Mouse (Mus musculus) embryonic facial prominence, embryonic 15.5 days (tissue): Measurements from ENCODE around the gene Comt. TPM values are rescaled to one million over a fixed set of nuclear protein-coding genes. Genes with fewer than 3 reads are reported as not detected.

Source experiments
- ATAC-seq: fragments of 200-750 bp; cut with Nextera tagmentation; 2 replicates; pipeline ENCODE4 v1.8.0; 2017; ENCODE audit warnings: low read depth, moderate TSS enrichment; ENCODE audit not compliant: insufficient number of reproducible peaks, low FRiP score, low TSS enrichment
- H3K27ac ChIP-seq: fragments of 300-500 bp; sonication (generic); replicated peaks from 2 replicates; pipeline ENCODE4 v1.5.1; 2015; ENCODE audit warnings: mild to moderate bottlenecking, inconsistent platforms
- H3K27me3 ChIP-seq: fragments of 300-500 bp; sonication (generic); 2 replicates; pipeline ENCODE4 v1.6.1; 2015; ENCODE audit warnings: inconsistent platforms
- H3K36me3 ChIP-seq: fragments of 300-500 bp; sonication (generic); 2 replicates; pipeline ENCODE4 v1.6.1; 2015; ENCODE audit warnings: mild to moderate bottlenecking, inconsistent platforms
- H3K4me1 ChIP-seq: fragments of 300-500 bp; sonication (generic); 2 replicates; pipeline ENCODE4 v1.6.1; 2015; ENCODE audit warnings: inconsistent platforms
- H3K4me2 ChIP-seq: fragments of 300-500 bp; sonication (generic); replicated peaks from 2 replicates; pipeline ENCODE4 v1.6.1; 2015; ENCODE audit warnings: mild to moderate bottlenecking, inconsistent platforms
- H3K4me3 ChIP-seq: fragments of 300-500 bp; sonication (generic); replicated peaks from 2 replicates; pipeline ENCODE4 v1.5.1; 2015; ENCODE audit warnings: mild to moderate bottlenecking, inconsistent platforms
- H3K9ac ChIP-seq: fragments of 300-500 bp; sonication (generic); 2 replicates; pipeline ENCODE4 v1.6.1; 2015; ENCODE audit warnings: inconsistent platforms
- H3K9me3 ChIP-seq: fragments of 300-500 bp; sonication (generic); replicated peaks from 2 replicates; pipeline ENCODE4 v1.6.1; 2016; ENCODE audit warnings: inconsistent platforms
- WGBS: fragments of 180-500 bp; shearing (Covaris S2); methylation state at CpG from one replicate; pipeline ENCODE4 v1.1.7; 2015; 5-methylcytosine and 5-hydroxymethylcytosine counted together
- polyA plus RNA-seq: library from polyadenylated mRNA; unstranded; fragments of >200 nt; fragmentation: Nextera tagmentation; extraction: Ambion mirVana; gene quantifications from 2 replicates; pipeline ENCODE4 v1.2.1, GENCODE M21; 2015

Comt gene
- polyA plus RNA-seq = 109 and 116 TPM in 2 replicates

DNA sequence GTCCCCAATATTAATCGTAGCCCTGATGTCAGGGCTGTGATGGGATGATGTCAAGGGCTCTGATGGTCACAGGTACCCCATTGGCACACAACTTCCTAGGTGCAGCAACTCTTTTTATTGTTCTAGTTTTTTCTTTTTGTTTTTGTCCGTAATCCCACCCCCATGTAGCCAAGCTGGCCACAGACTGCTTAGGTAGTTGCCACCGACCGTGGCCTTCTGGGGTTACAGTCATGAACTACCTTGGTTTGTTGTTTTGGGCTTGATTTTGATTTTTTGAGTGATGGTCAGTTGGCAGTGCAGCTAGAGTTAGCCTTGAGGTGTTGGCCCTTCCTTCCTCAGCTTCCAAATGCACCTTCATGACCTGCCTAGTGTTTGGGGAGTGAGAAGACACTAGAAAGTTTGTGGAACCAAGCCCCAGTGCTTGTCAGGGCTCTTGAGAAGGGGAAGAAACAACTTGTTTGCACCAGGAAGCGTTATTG lies at the start of gene Comt:
TSS of gene Comt (minus strand) at position 51 of the 479 bp plus-strand sequence.
- Histone ChIP-seq H3K9me3 (no peaks in the 10 kb centered on the region), H3K4me1 (peaks cover 32% of the 10 kb centered on the region), H3K27me3 (no peaks in the 10 kb centered on the region), H3K4me2 (peak within 1 kb of the TSS; percentile 80), H3K4me3 (peak within 1 kb of the TSS; percentile 80), H3K9ac (peak within 1 kb of the TSS; percentile 68), H3K36me3 (peaks cover 14% of the 10 kb centered on the region), H3K27ac (peak within 1 kb of the TSS; percentile 80)
- 59% methylated on average over 5 of the region's 5 CpGs for WGBS
- no peak for ATAC-seq

GRCm38 (mm10) chr16:18474021-18474420 lies 47.4 kb upstream of the Comt start:
- 78% methylated on average over 2 of the region's 2 CpGs for WGBS
- no peak overlapping the region for H3K9ac ChIP-seq
- H3K27me3 ChIP-seq = no peaks in the 10 kb centered on the region
- H3K9me3 ChIP-seq = no peaks in the 10 kb centered on the region
- no peak overlapping the region for H3K4me2 ChIP-seq
- H3K27ac ChIP-seq = no peak overlapping the region
- ATAC-seq = no peak
- no peaks in the 10 kb centered on the region for H3K4me1 ChIP-seq
- H3K36me3 ChIP-seq = peaks cover 11% of the 10 kb centered on the region; the same call in 1 of the 2 replicates
- no peak overlapping the region for H3K4me3 ChIP-seq

DNA sequence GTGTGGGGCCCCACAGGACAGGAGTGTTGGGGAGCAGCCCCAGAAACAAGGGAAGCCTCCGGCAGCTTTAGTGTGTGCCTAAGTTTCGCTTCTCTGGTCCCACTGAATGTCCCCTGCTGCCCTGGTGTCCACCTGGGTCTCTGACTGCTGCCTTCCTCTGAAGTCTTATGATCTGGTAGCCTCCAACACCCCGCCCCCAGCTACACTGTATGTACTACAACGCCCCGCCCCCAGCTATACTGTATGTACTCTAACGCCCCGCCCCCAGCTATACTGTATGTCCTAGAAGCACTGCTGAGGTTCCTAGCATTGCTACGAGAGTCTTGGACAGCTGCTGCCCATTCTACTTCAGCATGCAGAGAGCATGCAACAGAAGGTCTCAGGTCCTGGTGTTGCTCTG lies 46.3 kb upstream of the Comt start:
- 86% methylated on average over 8 of the region's 8 CpGs for WGBS
- H3K27me3 ChIP-seq = no peaks in the 10 kb centered on the region
- no peaks in the 10 kb centered on the region for H3K9me3 ChIP-seq
- H3K36me3 ChIP-seq = peaks cover 12% of the 10 kb centered on the region; the same call in 1 of the 2 replicates
- no peak overlapping the region for H3K4me3 ChIP-seq
- no peak overlapping the region for H3K27ac ChIP-seq
- no peak overlapping the region for H3K9ac ChIP-seq
- no peak overlapping the region for H3K4me2 ChIP-seq
- H3K4me1 ChIP-seq = no peaks in the 10 kb centered on the region
- no peak for ATAC-seq

DNA sequence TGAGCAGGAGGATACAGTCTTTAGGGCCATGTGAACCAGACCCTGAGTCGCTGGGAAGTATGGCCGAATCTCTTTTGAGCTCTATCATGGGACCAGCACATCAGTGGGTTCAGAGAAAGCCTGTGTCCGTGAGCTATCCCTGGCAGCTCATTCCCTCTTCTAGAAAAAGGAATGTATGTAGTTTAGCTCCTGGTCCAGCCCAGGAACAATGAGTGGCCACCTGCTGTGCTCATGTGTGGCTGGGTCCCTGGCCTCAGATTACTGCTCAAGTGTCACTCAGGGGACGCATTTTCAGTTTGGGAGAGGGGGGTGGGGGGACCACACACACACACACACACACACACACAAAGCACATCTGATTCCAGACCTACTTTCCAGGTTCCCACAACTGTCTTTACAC lies 45.8 kb upstream of the Comt start:
- ATAC-seq = no peak
- no peak overlapping the region for H3K4me3 ChIP-seq
- 74% methylated on average over 4 of the region's 4 CpGs for WGBS
- H3K9me3 ChIP-seq = no peaks in the 10 kb centered on the region
- H3K9ac ChIP-seq = no peak overlapping the region
- no peaks in the 10 kb centered on the region for H3K27me3 ChIP-seq
- peaks cover 12% of the 10 kb centered on the region; the same call in 1 of the 2 replicates for H3K36me3 ChIP-seq
- no peak overlapping the region for H3K27ac ChIP-seq
- no peak overlapping the region for H3K4me2 ChIP-seq
- no peaks in the 10 kb centered on the region for H3K4me1 ChIP-seq

- peaks cover 12% of the 10 kb centered on the region; the same call in 1 of the 2 replicates for H3K36me3 ChIP-seq
- no peak overlapping the region for H3K9ac ChIP-seq
- H3K27me3 ChIP-seq = no peaks in the 10 kb centered on the region
- no peak overlapping the region for H3K4me2 ChIP-seq
- H3K27ac ChIP-seq = no peak overlapping the region
- H3K4me3 ChIP-seq = no peak overlapping the region
- WGBS = 78% methylated on average over 6 of the region's 6 CpGs
- H3K9me3 ChIP-seq = no peaks in the 10 kb centered on the region
- no peaks in the 10 kb centered on the region for H3K4me1 ChIP-seq
- no peak for ATAC-seq
Observed at GRCm38 (mm10) chr16:18471976-18472375, 45.3 kb upstream of the Comt start.

DNA sequence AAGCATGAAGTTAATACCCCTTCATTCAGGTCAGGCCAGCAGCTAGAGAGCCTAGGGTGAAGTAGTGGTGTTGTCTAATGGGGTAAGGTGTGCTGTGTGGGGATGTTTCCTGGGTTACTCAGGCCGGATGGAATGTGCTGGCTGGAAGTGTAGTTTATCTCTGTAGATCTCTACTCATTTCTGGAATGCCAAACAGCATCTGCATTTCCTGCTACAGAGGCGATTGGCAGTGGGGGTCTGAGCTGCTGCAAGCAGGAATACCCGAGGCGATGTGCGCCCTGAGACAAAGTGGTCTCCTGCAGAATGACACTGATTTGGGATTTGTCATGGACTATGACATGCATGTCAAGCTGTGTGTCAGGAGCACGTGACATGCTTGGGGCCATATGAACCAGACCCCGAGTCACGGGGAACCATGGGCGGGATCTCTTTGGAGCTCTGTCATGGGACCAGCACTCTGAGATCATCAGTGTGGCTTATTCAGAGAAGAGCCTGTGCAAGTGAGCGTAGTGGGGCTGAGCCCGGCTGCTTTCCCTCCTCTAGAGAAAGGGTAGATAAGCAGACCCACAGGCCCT lies 44.8 kb upstream of the Comt start:
- no peak overlapping the region for H3K9ac ChIP-seq
- H3K9me3 ChIP-seq = no peaks in the 10 kb centered on the region
- peaks cover 12% of the 10 kb centered on the region; the same call in 1 of the 2 replicates for H3K36me3 ChIP-seq
- H3K27me3 ChIP-seq = no peaks in the 10 kb centered on the region
- no peak overlapping the region for H3K4me2 ChIP-seq
- WGBS = 52% methylated on average over 11 of the region's 11 CpGs
- no peak overlapping the region for H3K4me3 ChIP-seq
- H3K27ac ChIP-seq = no peak overlapping the region
- ATAC-seq = 0 out of 2 replicates have a peak, but pooled peaks have one; percentile 24
- H3K4me1 ChIP-seq = no peaks in the 10 kb centered on the region

DNA sequence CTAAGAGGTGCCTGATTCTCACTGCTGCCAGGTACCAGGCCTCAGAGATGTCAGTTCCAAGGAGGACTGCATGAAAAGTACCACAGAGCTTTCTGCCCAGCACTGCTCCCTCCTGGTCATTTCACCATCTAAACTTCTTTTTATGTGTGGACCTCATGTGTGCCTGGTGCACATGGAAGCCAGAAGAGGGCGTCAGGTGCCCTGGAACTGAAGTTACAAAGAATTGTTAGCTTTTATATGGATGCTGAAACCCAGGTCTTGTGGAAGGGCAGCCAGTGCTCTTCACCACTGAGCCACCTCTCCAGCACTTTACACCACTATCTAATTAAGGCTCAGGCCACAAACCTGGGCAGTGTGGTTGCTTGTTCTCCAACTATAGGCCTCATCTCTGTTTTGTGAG lies 44.2 kb upstream of the Comt start:
- Histone ChIP-seq H3K4me3 (no peak overlapping the region), H3K9ac (no peak overlapping the region), H3K36me3 (peaks cover 8% of the 10 kb centered on the region; the same call in 1 of the 2 replicates), H3K27me3 (no peaks in the 10 kb centered on the region), H3K4me1 (no peaks in the 10 kb centered on the region), H3K27ac (no peak overlapping the region), H3K9me3 (no peaks in the 10 kb centered on the region), H3K4me2 (no peak overlapping the region)
- no peak for ATAC-seq
- 43% methylated on average over 1 of the region's 1 CpGs for WGBS

DNA sequence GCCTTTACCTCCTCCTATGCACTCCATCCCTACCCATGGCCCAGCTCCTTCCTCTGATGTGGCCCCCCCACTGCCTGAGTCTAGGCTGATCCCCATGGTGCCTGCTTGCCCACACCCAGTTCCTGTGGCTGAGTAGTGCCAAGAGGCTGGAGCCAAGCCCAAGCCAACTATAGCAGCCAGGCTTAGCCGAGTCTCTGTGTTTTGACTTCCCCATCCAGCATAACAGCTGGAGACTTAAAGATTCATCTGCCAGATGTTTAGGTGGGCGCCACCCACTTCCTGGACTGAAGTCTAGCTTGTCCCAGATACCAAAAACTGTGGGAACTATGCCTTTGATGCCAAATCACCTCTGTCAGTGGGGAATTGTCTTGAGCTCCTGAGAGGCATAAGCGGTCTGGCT lies 37.6 kb upstream of the Comt start:
- peaks cover 44% of the 10 kb centered on the region for H3K4me1 ChIP-seq
- H3K9me3 ChIP-seq = no peaks in the 10 kb centered on the region
- no peaks in the 10 kb centered on the region for H3K27me3 ChIP-seq
- no peak overlapping the region for H3K9ac ChIP-seq
- 0 out of 2 replicates have a peak, but pooled peaks cover 3% of the 10 kb centered on the region for H3K36me3 ChIP-seq
- no peak overlapping the region for H3K4me2 ChIP-seq
- no peak overlapping the region for H3K27ac ChIP-seq
- no peak overlapping the region for H3K4me3 ChIP-seq
- 40% methylated on average over 3 of the region's 3 CpGs for WGBS
- peak; percentile 48; the same call in 1 of the 2 replicates for ATAC-seq

GRCm38 (mm10) chr16:18462598-18462997 lies 35.9 kb upstream of the Comt start:
- Histone ChIP-seq H3K9ac (no peak overlapping the region), H3K4me1 (peaks cover 49% of the 10 kb centered on the region), H3K36me3 (no peaks in the 10 kb centered on the region), H3K9me3 (no peaks in the 10 kb centered on the region), H3K4me2 (no peak overlapping the region), H3K4me3 (no peak overlapping the region), H3K27ac (no peak overlapping the region), H3K27me3 (no peaks in the 10 kb centered on the region)
- no peak for ATAC-seq
- 53% methylated on average over 8 of the region's 8 CpGs for WGBS

DNA sequence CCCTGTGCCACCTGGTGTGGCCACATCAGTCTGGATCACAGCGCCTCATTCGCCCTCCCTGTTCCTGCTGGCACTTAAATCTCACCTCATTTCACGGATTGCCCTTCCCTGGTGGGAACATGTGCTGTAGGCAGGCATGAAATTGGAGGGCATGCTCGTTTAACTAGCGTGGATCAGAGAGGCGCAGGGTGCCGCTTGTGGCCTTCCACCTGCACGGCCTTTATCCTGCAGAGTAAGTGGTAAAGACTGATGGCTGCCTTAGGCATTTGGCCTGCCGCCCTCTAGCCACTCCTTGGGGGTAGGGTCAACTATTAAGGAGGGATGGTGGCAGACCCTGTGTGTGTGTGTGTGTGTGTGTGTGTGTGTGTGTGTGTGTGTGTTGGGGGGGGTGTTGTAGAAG lies 35.4 kb upstream of the Comt start:
- H3K36me3 ChIP-seq = no peaks in the 10 kb centered on the region; the same call in 1 of the 2 replicates
- H3K27me3 ChIP-seq = no peaks in the 10 kb centered on the region
- H3K9ac ChIP-seq = no peak overlapping the region
- no peak overlapping the region for H3K4me3 ChIP-seq
- no peak overlapping the region for H3K4me2 ChIP-seq
- no peaks in the 10 kb centered on the region for H3K9me3 ChIP-seq
- peaks cover 49% of the 10 kb centered on the region for H3K4me1 ChIP-seq
- ATAC-seq = no peak
- H3K27ac ChIP-seq = no peak overlapping the region
- WGBS = 49% methylated on average over 9 of the region's 9 CpGs

GRCm38 (mm10) chr16:18460826-18461225 lies 34.2 kb upstream of the Comt start:
- no peaks in the 10 kb centered on the region for H3K9me3 ChIP-seq
- no peak for ATAC-seq
- no peak overlapping the region for H3K4me2 ChIP-seq
- 85% methylated on average over 3 of the region's 3 CpGs for WGBS
- H3K27ac ChIP-seq = no peak overlapping the region
- H3K27me3 ChIP-seq = no peaks in the 10 kb centered on the region
- H3K4me3 ChIP-seq = no peak overlapping the region
- H3K4me1 ChIP-seq = peaks cover 49% of the 10 kb centered on the region
- no peaks in the 10 kb centered on the region; the same call in 1 of the 2 replicates for H3K36me3 ChIP-seq
- H3K9ac ChIP-seq = no peak overlapping the region

- Histone ChIP-seq H3K27ac (peak overlapping the region; percentile 72), H3K36me3 (no peaks in the 10 kb centered on the region; the same call in 1 of the 2 replicates), H3K4me1 (peaks cover 54% of the 10 kb centered on the region), H3K27me3 (no peaks in the 10 kb centered on the region), H3K9ac (no peak overlapping the region; the same call in 1 of the 2 replicates), H3K9me3 (no peaks in the 10 kb centered on the region), H3K4me2 (peak overlapping the region; percentile 37), H3K4me3 (0 out of 2 replicates have a peak overlapping the region, but pooled peaks have one; percentile 2)
- WGBS = 6% methylated on average over 11 of the region's 11 CpGs
- peak; percentile 67 for ATAC-seq
Observed at GRCm38 (mm10) chr16:18459955-18460370, 33.3 kb upstream of the Comt start.
